Mouse (Mus musculus): ENCODE results near the gene Tmem121b.

DNA sequence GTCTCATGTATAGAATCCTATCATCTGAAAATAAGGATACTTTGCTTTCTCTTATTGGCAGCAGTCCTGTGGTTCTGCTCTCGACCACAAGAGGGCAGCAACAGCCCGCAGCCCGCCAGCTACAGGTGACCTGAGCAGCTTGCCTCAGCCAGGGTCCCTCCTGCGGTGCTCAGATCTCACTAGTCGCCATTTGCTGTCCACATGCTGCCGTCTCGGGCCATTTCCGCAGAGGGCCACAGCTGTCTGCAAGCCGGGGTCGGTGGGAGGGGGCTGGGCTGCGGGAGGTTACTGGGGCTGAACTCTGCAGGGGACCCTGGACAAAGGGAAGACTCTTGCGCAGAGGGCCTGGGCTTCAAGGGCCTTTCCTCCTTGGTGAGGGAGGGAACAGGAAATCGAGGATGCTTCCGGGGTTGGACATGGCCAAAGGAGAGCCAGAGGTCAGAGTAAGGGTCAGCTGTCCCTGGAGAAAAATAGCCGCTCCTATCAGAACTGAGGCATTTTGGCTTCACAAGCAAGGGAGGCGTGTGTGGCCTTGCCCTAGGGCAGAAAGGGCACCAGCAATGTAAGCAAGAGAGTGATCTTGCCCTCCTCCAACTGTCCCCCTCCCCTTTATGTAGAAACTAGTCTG lies 45.6 kb upstream of the Tmem121b start:
- peak; percentile 87 to 99 for TF ChIP-seq CTCF (conservative IDR thresholded peaks at IDR 0.05 in 1 of 2, IDR thresholded peaks at IDR 0.05 in 1 of 2; ENCODE audit: low read depth in 2 of 2, low read length in 2 of 2)
- no peak for TF ChIP-seq JUN (IDR thresholded peaks at IDR 0.05; ENCODE audit: insufficient read depth, low read depth, low read length)
- TF ChIP-seq PAX5 (IDR thresholded peaks at IDR 0.05; ENCODE audit: low read length): no peak
- TF ChIP-seq SMC3 (IDR thresholded peaks at IDR 0.05; ENCODE audit: low read depth, low read length): peak; percentile 99
- peak; percentile 75; the same call in 1 of the 2 replicates for TF ChIP-seq SIN3A (IDR thresholded peaks at IDR 0.05; ENCODE audit: low read length)
- TF ChIP-seq POLR2AphosphoS2 (IDR thresholded peaks at IDR 0.05; ENCODE audit: low read depth, low read length): no peak
- TF ChIP-seq EP300 (IDR thresholded peaks at IDR 0.05; ENCODE audit: low read length): no peak
- TF ChIP-seq HCFC1 (IDR thresholded peaks at IDR 0.05; ENCODE audit: low read depth, low read length): peak; percentile 55
- TF ChIP-seq ZKSCAN1 (IDR thresholded peaks at IDR 0.05; ENCODE audit: borderline replicate concordance, low read depth, low read length): no peak
- peak; percentile 64; the same call in 1 of the 2 replicates for TF ChIP-seq NELFE (IDR thresholded peaks at IDR 0.05; ENCODE audit: low read depth, low read length)
- TF ChIP-seq POLR2A (IDR thresholded peaks at IDR 0.05; ENCODE audit: low read depth, low read length): peak; percentile 41; the same call in 1 of the 2 replicates
- TF ChIP-seq JUND (conservative IDR thresholded peaks at IDR 0.05; ENCODE audit: low read depth, low read length): no peak
